Mouse (Mus musculus): ENCODE measurements around the gene Mrps11.

Gene Mrps11

DNA sequence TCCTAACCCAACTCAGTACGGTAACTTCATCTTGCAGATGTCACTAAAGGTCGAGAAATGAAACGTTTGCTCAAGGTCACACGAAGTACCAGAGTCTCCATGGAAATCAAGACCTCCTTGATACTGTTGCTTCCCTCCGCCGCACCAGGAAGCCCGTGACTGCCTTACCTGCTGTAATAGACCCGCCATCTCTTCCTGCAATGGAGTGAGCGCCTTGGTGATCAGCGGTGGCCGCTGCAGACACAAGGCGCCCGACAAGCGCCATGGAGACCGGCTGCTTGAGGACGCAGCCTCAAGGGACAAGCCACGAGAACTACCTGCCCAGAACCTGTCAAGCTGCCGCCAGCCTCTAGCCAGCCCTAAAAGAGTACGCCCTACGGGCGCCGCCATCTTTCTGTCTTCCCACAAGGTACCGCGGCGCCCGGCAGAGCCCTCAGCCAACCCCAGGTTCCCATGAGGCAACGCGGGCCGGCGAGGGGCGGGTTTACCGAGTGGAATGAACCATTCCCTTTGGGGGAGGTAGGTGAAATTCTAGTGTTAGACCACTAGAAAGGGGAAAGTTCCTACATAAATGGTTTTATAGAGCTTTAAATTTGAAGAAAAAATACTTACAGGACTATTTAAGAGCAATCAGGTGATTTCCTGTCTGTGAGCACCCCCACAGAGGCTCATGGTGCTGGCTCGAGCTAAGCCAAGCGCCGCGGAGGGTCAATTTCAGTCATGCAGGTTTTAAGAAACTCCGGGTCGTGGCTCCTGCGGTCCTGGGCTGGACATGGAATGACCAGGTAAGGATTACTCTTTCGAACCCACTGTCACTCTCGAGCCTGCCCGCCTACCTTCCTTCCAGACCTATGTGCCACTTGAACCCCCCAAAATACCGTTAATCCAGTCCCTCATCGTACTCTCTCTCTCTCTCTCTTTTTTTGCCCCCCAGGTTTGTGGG lies at the start of gene Mrps11, which contains the start of gene Mrpl46:
Gene Mrps11 (plus strand): TSS at position 481 of the 943 bp plus-strand sequence.
Gene Mrpl46 (minus strand): TSS at position 893 of the 943 bp plus-strand sequence.
- peak; percentile 91 for DNase-seq

- no peak for DNase-seq
Observed at GRCm38 (mm10) chr7:78737196-78737595, 45.7 kb upstream of the Mrps11 start.

GRCm38 (mm10) chr7:78737614-78738210 lies 45.2 kb upstream of the Mrps11 start, which contains the start of gene Ntrk3:
TSS of gene Ntrk3 (minus strand) at chr7:78738012.
- DNase-seq: no peak

DNA sequence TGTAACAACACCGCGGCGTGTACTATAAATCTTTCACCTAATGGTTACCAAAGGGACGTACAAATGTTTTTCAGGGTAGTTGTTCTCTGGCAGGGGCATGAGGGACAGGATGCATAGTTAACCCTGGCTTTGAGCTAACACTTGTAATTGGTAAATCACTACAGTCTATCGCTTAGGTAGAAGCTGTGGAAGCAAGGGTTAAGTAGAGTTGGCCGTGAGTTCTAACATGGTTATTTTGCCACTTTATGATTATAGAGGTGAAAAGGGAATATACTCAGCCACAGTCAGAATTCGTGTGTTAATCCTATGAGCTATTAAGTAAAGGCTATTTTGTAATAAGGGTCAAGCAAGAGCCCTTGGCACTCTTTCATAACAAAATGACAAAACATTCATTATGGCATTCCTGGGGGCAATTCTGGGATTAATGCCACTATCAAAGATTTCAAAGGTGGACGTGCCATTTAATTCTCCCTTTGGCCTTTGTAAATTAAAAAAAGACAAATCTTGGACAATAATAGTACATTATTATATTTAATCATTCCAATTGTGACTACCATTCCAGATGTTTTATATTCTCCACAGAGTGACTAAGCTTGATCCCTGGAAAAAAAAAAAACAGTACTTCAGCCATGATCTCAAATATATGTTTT lies 43.4 kb upstream of the Mrps11 start:
- no peak for DNase-seq

GRCm38 (mm10) chr7:78743731-78744385 lies 39.1 kb upstream of the Mrps11 start:
- no peak for DNase-seq

DNA sequence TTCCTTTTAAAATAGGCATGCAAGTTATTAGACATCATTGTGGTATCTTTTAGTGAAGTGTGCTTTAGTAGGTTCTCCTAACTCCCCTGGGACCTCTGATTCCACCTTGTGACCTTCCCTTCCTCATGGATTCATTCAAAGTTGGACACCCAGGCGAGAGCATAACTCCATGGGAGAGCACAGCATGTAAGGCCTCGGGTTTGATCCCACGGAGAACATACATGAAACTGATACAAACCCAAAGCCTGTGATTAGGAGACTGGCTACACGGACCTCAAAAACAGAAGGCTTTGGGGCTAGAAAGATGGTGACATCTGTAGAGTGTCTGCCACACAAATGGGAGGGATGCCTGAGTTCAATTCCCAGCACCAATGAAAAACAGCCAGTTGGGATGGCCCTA lies 30.0 kb upstream of the Mrps11 start:
- no peak for DNase-seq

DNA sequence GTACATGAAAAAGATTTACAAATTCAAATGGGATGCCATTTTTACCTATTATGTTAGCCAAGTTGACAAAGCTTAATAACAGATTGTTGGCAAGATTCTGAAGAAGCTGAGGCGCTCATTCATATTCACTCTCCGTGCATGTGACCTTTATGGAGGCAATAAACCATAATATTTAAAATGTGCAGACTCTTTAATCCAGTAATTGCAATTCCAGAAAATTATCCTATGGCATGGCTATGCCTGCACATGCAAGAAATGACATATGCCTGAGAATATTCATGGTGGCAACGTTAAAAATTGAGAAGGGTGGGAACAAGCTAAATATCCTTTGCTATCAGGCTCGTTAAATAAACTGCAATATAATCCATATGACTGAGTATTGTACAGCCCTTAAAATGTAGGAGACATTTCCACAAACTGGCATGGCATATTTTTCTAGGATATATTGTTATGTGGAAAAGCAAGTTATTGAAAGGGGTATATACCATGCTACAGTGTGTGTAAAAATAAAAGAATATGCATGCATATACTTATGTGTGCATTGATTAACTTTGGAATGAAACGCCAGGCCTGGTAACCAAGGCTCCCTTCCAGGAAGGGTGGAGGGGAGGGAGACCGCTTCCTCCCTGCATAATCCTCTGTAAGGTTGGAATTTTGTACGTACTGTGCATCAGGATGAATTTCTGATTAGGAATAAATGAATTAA lies 29.0 kb upstream of the Mrps11 start:
- DNase-seq: no peak

- no peak for DNase-seq
Observed at GRCm38 (mm10) chr7:78754458-78755000, 28.4 kb upstream of the Mrps11 start.

DNA sequence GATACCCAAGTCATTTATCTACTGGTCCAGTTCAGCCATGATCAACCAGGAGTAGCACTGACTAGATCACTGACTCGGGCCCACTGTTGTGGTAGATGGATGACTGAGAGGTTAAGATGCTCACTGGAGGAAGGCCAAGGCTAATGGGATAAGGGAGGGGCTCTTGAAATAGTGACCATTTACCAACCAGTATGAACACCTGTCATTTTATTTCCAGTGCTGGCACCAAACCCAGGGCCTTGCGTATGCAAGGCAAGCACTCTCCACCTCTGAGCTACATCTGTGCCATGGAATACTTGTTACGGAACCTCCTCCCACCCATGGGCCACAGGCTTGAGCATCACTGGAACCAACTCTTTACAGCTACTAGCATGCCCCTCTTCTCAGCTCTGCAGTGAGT lies 19.1 kb upstream of the Mrps11 start:
- no peak for DNase-seq

DNA sequence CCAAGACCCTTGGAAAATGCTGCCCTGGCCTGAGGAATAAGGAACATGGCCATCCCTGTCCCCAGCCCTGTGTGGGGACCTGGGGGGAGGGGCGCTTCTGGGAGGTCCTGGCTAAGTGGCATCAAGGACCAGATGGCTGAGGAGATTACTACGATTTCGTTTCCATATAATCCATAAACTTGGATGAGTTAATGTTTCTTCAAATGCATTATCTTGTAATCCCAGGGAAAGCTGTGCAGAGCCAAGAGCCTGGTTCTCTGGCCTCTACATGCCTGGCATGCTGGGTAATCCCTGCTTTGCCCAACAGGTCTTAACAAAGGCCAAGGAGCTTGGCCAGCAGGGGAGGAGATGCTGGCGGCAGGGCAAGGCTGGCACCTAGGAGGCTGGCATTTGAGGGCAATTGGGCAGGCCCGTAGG lies 17.7 kb upstream of the Mrps11 start:
- no peak for DNase-seq

- peak; percentile 76 to 79 for DNase-seq
Observed at GRCm38 (mm10) chr7:78766019-78766683, 16.8 kb upstream of the Mrps11 start.

GRCm38 (mm10) chr7:78767929-78768531 lies 14.9 kb upstream of the Mrps11 start:
- no peak for DNase-seq

- no peak for DNase-seq
Observed at GRCm38 (mm10) chr7:78769075-78769652, 13.8 kb upstream of the Mrps11 start.

DNA sequence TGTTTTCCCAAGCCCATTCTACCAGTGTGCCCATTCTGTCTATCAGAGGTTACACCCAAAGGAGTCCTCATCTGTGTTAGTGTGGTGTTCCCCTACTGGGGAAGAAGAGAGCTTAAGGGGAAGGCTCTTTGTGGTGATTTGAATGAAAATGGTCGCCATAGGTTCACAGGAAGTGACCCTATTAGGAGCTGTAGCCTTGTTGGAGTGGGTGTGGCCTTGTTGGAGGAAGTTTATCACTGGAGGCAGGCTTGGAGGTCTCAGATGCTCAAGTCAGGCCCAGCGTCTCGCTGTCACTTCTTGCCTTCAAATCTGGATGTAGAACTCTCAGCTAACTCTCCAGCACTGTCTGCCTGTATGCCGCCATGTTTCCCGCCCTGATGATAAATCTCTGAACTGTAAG lies 12.0 kb upstream of the Mrps11 start:
- DNase-seq: no peak

DNA sequence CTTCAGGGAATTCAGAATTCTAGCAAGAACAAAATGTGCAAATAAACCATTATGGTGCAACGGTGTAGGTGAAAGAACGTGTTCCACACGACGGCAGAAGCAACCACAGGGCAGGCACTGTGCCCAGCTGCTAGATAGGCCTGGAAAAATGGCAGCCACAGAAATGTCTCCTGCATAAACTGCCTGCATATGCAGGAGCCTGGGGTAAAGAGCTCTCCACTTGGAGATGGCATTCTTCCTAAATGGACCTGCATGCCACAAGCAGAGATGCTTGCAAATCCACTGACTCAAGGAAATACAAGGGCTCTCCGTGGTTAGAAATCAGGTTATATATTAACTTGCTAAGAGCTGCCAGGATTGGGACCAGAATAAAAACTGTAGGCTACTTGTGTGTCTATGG lies 4.2 kb upstream of the Mrps11 start:
- DNase-seq: no peak

DNA sequence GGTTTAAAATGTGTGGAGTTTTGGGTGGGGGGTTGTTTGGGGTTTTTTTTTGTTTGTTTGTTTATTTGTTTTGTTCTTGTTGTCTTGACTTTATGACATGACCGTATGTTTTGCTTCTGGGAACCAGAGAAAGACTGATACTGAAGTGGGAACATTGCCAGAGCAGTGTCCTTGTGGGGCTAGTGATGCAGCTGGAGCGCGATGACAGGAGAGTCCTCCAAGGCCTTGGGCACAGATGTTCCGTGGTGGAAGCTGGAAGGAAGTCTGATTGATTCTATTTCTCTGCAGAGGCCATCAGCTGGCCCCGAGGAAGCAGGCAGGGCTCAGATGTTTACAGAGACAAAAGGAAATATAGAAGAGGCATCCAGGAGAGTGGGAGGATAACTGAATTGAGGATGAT lies 3.0 kb downstream of the Mrps11 start:
- no peak for DNase-seq

- DNase-seq: no peak
Observed at GRCm38 (mm10) chr7:78787793-78788380, 5.0 kb downstream of the Mrps11 start.

GRCm38 (mm10) chr7:78791359-78792222 lies 8.7 kb downstream of the Mrps11 start:
- peak; percentile 48 to 54 for DNase-seq
